Mouse (Mus musculus): ENCODE data around the gene Rpp25.
A peak's percentile ranks its signal among the peaks of the same experiment; 100 is the strongest.

The Rpp25 gene

GRCm38 (mm10) chr9:57503622-57504380 lies at the start of gene Rpp25:
Gene Rpp25, plus strand, starts transcription at chr9:57504026.
- peak; percentile 68 for DNase-seq (ENCODE audit: low spot score)

- DNase-seq (ENCODE audit: low spot score): no peak
These were observed 44.1 kb upstream of the Rpp25 start for GRCm38 (mm10) chr9:57459707-57460106.

- DNase-seq (ENCODE audit: low spot score): peak; percentile 46
These were observed 41.0 kb upstream of the Rpp25 start for GRCm38 (mm10) chr9:57462866-57463265.

- DNase-seq (ENCODE audit: low spot score): no peak
These were observed 37.7 kb upstream of the Rpp25 start for GRCm38 (mm10) chr9:57466101-57466500.

GRCm38 (mm10) chr9:57467271-57467771 lies 36.5 kb upstream of the Rpp25 start:
- peak; percentile 61 for DNase-seq (ENCODE audit: low spot score)

- peak; percentile 88 for DNase-seq (ENCODE audit: low spot score)
These were observed 35.8 kb upstream of the Rpp25 start, which contains the start of gene Scamp5 for GRCm38 (mm10) chr9:57467896-57468549. Gene Scamp5, minus strand, starts transcription at chr9:57468060.

- DNase-seq (ENCODE audit: low spot score): no peak
These were observed 34.9 kb upstream of the Rpp25 start for GRCm38 (mm10) chr9:57468914-57469313.

- peak; percentile 71 for DNase-seq (ENCODE audit: low spot score)
These were observed 18.1 kb upstream of the Rpp25 start for GRCm38 (mm10) chr9:57485774-57486173.

GRCm38 (mm10) chr9:57487807-57488206 lies 16.0 kb upstream of the Rpp25 start:
- DNase-seq (ENCODE audit: low spot score): no peak

- no peak for DNase-seq (ENCODE audit: low spot score)
These were observed 10.3 kb upstream of the Rpp25 start for GRCm38 (mm10) chr9:57493532-57493931.

- no peak for DNase-seq (ENCODE audit: low spot score)
These were observed 8.9 kb upstream of the Rpp25 start for GRCm38 (mm10) chr9:57494970-57495369.

GRCm38 (mm10) chr9:57497236-57497635 lies 6.6 kb upstream of the Rpp25 start:
- peak; percentile 44 for DNase-seq (ENCODE audit: low spot score)

GRCm38 (mm10) chr9:57498536-57498935 lies 5.3 kb upstream of the Rpp25 start:
- DNase-seq (ENCODE audit: low spot score): no peak

- DNase-seq (ENCODE audit: low spot score): no peak
These were observed 2.4 kb upstream of the Rpp25 start for GRCm38 (mm10) chr9:57501452-57501851.

- no peak for DNase-seq (ENCODE audit: low spot score)
These were observed 2.0 kb upstream of the Rpp25 start for GRCm38 (mm10) chr9:57501861-57502260.

- no peak for DNase-seq (ENCODE audit: low spot score)
These were observed 760 bp upstream of the Rpp25 start for GRCm38 (mm10) chr9:57502911-57503621.

- peak; percentile 50 for DNase-seq (ENCODE audit: low spot score)
These were observed 515 bp downstream of the Rpp25 start for GRCm38 (mm10) chr9:57504381-57504700.

- DNase-seq (ENCODE audit: low spot score): no peak
These were observed 1.1 kb downstream of the Rpp25 start for GRCm38 (mm10) chr9:57504891-57505290.

GRCm38 (mm10) chr9:57505700-57506099 lies 1.9 kb downstream of the Rpp25 start:
- peak; percentile 82 for DNase-seq (ENCODE audit: low spot score)

GRCm38 (mm10) chr9:57510577-57510976 lies 6.8 kb downstream of the Rpp25 start:
- DNase-seq (ENCODE audit: low spot score): no peak

GRCm38 (mm10) chr9:57517113-57517512 lies 13.3 kb downstream of the Rpp25 start:
- DNase-seq (ENCODE audit: low spot score): peak; percentile 44

- DNase-seq (ENCODE audit: low spot score): no peak
These were observed 16.7 kb downstream of the Rpp25 start for GRCm38 (mm10) chr9:57520375-57521055.

Data from yolk sac, embryonic 10.5 days (tissue).